Mouse (Mus musculus) heart, embryonic 12.5 days (tissue): ENCODE data around the gene Slc22a13. TPM values are rescaled to one million over a fixed set of nuclear protein-coding genes. Genes with fewer than 3 reads are reported as not detected.

Experiments used
- ATAC-seq: fragments of 200-750 bp; cut with Nextera tagmentation; 2 replicates; pipeline ENCODE4 v1.8.0; 2017; ENCODE audit warnings: moderate TSS enrichment, moderate library complexity; ENCODE audit not compliant: insufficient number of reproducible peaks, low FRiP score
- H3K27ac ChIP-seq: fragments of 300-500 bp; sonication (generic); 2 replicates; pipeline ENCODE4 v1.5.1; 2016; ENCODE audit warnings: mild to moderate bottlenecking, moderate library complexity; ENCODE audit not compliant: poor library complexity, severe bottlenecking
- H3K27me3 ChIP-seq: fragments of 300-500 bp; sonication (generic); replicated peaks from 2 replicates; pipeline ENCODE4 v1.6.1; 2016; ENCODE audit warnings: mild to moderate bottlenecking, moderate library complexity
- H3K36me3 ChIP-seq: fragments of 300-500 bp; sonication (generic); 2 replicates; pipeline ENCODE4 v1.6.1; 2016; ENCODE audit warnings: mild to moderate bottlenecking, moderate library complexity
- H3K4me1 ChIP-seq: fragments of 300-500 bp; sonication (generic); replicated peaks from 2 replicates; pipeline ENCODE4 v1.6.1; 2016; ENCODE audit warnings: mild to moderate bottlenecking
- H3K4me2 ChIP-seq: fragments of 300-500 bp; sonication (generic); 2 replicates; pipeline ENCODE4 v1.6.1; 2016; ENCODE audit warnings: mild to moderate bottlenecking, moderate library complexity
- H3K4me3 ChIP-seq: fragments of 300-500 bp; sonication (generic); 2 replicates; pipeline ENCODE4 v1.5.1; 2016; ENCODE audit warnings: mild to moderate bottlenecking
- H3K9ac ChIP-seq: fragments of 300-500 bp; sonication (generic); 2 replicates; pipeline ENCODE4 v1.6.1; 2016; ENCODE audit warnings: mild to moderate bottlenecking, moderate library complexity
- H3K9me3 ChIP-seq: fragments of 300-500 bp; sonication (generic); replicated peaks from 2 replicates; pipeline ENCODE4 v1.6.1; 2016; ENCODE audit warnings: mild to moderate bottlenecking, moderate library complexity
- WGBS: fragments of 180-500 bp; shearing (Covaris S2); methylation state at CpG from one replicate; pipeline ENCODE4 v1.1.7; 2016; 5-methylcytosine and 5-hydroxymethylcytosine counted together
- polyA plus RNA-seq: library from polyadenylated mRNA; unstranded; fragments of >200 nt; fragmentation: Nextera tagmentation; extraction: Ambion mirVana; gene quantifications from 2 replicates; pipeline ENCODE4 v1.2.1, GENCODE M21; 2016

Slc22a13 gene
- polyA plus RNA-seq = not detected in 2 replicates

DNA sequence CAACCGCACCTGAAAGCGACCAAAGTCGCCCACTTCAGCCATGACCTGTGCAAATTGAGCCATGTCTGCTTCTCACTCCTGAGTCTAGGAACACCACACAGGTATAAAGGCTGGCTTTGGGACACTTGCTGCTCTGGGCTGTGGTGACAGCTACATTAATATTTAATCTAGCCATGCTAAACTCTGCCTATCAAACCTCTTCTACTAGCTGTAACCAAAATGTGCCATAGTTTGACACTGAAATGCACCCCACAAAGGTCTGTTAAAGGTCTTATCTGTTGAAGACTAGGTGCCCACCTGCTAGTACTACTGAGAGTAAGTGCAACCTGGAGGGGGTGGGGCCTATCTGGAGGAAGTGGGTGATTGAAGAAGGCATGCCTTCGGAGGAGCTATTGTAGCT, at the start of gene Slc22a13:
Slc22a13 (minus strand) TSS at position 101 of the 400 bp plus-strand sequence.
- Histone ChIP-seq H3K9me3 (peaks cover 7% of the 10 kb centered on the region), H3K9ac (no peak within 1 kb of the TSS), H3K27me3 (no peaks in the 10 kb centered on the region), H3K36me3 (no peaks in the 10 kb centered on the region), H3K27ac (no peak within 1 kb of the TSS), H3K4me2 (no peak within 1 kb of the TSS), H3K4me3 (no peak within 1 kb of the TSS), H3K4me1 (no peaks in the 10 kb centered on the region)
- 87% methylated on average over 4 of the region's 4 CpGs for WGBS
- no peak for ATAC-seq

DNA sequence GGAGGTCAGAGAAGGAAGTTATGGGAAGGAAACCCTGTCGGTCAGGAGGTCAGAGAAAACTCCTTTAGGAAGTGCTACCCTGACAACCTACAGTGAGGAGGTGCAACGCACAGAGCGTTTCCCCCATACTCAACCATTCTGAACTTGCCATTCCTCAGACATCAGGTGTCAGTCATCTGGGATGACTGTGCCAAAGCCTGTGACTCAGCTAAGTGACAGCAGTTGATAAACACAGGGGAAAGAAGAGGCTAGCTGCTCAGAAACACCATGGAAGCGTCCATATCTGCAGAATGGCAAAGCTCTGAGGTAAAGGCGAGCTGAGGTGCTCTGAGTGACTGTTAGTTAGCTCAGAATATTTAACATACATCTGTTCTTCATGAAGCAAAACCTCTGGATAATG, 49.2 kb upstream of the Slc22a13 start:
- no peak for ATAC-seq
- no peak overlapping the region for H3K9ac ChIP-seq
- no peaks in the 10 kb centered on the region for H3K27me3 ChIP-seq
- H3K27ac ChIP-seq = no peak overlapping the region
- no peak overlapping the region for H3K4me3 ChIP-seq
- H3K4me2 ChIP-seq = no peak overlapping the region
- no peaks in the 10 kb centered on the region; the same call in 1 of the 2 replicates for H3K4me1 ChIP-seq
- 71% methylated on average over 5 of the region's 5 CpGs for WGBS
- H3K9me3 ChIP-seq = no peaks in the 10 kb centered on the region
- H3K36me3 ChIP-seq = peaks cover 72% of the 10 kb centered on the region

DNA sequence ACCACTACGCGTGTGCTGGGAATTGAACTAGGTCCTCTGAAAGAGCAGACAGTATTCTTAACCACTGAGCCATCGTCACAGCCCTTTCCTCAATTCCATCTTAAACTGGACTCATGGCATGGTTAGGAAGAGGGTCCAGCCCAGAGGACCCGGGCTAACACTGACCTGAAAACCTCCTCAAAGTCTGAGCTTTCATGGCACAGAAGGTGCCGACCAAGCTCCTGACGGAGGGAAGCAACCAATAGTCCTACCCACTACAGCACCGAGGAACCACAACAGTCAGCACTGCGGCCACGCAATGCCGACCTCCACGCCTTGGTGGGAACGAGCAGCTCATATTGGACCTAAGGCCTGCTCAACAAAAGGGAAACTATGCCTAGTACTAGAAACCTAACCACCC, 47.3 kb upstream of the Slc22a13 start:
- 92% methylated on average over 12 of the region's 12 CpGs for WGBS
- no peak for ATAC-seq
- no peak overlapping the region for H3K4me3 ChIP-seq

DNA sequence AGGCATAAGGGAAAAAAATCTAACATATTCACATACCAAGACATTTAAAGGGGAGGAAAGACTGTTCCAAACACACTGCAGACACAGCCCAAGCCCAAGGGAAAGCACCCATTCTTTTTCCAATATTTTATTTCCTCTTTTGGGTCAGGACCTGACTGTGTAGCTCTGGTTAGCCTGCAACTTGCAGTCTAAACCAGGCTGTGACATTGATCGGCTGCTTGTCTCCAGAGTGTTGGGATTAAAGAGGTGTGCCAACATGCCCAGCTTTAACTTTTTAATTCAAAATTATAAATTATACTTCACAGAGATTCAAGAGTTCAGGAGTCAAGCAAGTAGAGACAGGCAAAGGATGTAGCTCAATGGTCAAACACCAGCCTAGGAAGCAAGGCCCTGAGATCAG, 46.2 kb upstream of the Slc22a13 start:
- no peak overlapping the region for H3K4me2 ChIP-seq
- no peaks in the 10 kb centered on the region; the same call in 1 of the 2 replicates for H3K4me1 ChIP-seq
- H3K27me3 ChIP-seq = no peaks in the 10 kb centered on the region
- peaks cover 74% of the 10 kb centered on the region for H3K36me3 ChIP-seq
- ATAC-seq = no peak
- no peak overlapping the region for H3K27ac ChIP-seq
- H3K9ac ChIP-seq = no peak overlapping the region
- no peaks in the 10 kb centered on the region for H3K9me3 ChIP-seq
- H3K4me3 ChIP-seq = no peak overlapping the region
- 87% methylated on average over 1 of the region's 1 CpGs for WGBS

More for the DNA sequence above, 47.3 kb upstream of the Slc22a13 start:
- no peak overlapping the region for H3K4me2 ChIP-seq
- no peak overlapping the region for H3K9ac ChIP-seq
- no peaks in the 10 kb centered on the region; the same call in 1 of the 2 replicates for H3K4me1 ChIP-seq
- no peak overlapping the region for H3K27ac ChIP-seq
- no peaks in the 10 kb centered on the region for H3K27me3 ChIP-seq
- peaks cover 68% of the 10 kb centered on the region for H3K36me3 ChIP-seq
- no peaks in the 10 kb centered on the region for H3K9me3 ChIP-seq

DNA sequence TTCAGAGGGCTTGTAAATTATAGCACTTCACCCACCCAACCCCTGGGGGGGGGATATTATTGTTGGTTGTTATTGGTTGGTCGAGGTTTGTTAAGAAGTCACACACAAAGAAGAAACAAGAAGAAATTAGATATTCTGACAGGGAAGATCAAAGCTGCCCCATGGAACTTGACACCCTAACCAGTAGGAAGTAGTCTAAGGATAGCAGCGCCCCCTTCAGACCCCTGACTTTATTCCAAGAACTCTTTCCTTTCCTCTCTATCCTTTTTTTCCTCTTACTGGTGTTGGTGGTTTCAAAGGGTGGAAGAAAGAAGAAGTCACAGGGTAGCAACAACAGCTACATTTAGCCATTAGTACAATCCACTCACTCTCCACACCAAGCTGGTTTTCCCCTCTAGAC, 45.3 kb upstream of the Slc22a13 start:
- WGBS = 82% methylated on average over 2 of the region's 2 CpGs
- H3K4me2 ChIP-seq = no peak overlapping the region
- ATAC-seq = no peak
- H3K4me3 ChIP-seq = no peak overlapping the region
- H3K9ac ChIP-seq = no peak overlapping the region
- no peaks in the 10 kb centered on the region; the same call in 1 of the 2 replicates for H3K4me1 ChIP-seq
- H3K9me3 ChIP-seq = no peaks in the 10 kb centered on the region
- H3K27ac ChIP-seq = no peak overlapping the region
- peaks cover 68% of the 10 kb centered on the region for H3K36me3 ChIP-seq
- H3K27me3 ChIP-seq = no peaks in the 10 kb centered on the region

DNA sequence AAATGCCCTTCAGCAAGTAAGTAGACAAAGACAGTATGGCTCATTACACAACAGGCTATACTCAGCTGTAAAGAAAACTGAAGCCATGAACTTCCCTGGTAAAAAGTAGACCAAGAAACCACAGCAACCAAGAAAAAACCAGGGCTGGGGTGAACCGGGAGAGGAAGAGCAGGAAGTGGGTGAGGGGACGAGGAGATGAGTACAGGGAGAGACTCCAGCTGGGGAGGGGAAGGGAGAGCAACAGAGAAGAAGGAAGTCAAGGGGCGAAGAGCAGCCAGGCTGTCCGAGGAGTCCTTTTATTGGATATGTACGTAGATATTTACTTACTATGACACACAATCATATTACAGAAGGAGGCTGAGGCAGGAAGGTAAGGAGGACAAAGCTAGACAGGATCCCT, 39.1 kb upstream of the Slc22a13 start:
- no peak overlapping the region for H3K4me3 ChIP-seq
- no peak overlapping the region for H3K9ac ChIP-seq
- no peaks in the 10 kb centered on the region for H3K27me3 ChIP-seq
- H3K4me2 ChIP-seq = no peak overlapping the region
- H3K4me1 ChIP-seq = no peaks in the 10 kb centered on the region
- 73% methylated on average over 5 of the region's 5 CpGs for WGBS
- no peaks in the 10 kb centered on the region for H3K9me3 ChIP-seq
- no peak for ATAC-seq
- H3K36me3 ChIP-seq = peaks cover 49% of the 10 kb centered on the region
- H3K27ac ChIP-seq = no peak overlapping the region

DNA sequence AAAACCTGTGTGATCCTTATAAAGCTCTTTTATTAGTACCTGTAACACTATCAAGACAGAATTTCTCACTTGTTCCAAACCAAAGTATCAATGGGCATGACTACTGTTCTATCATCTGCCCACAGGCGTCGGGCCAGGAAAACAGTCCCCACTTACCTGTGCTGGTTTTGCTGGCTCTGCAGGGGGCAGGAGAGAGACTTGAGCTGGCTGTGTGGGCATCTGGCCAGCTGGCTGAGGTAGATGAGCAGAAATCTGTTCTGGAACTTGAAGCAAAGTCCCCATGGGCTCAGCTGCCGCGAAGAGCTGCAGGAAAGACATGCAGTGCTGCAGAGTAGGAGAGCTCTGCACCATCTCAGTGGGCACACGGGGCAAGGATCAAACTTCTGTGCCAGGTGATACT, 37.9 kb upstream of the Slc22a13 start:
- H3K4me3 ChIP-seq = no peak overlapping the region
- 89% methylated on average over 5 of the region's 5 CpGs for WGBS
- no peak for ATAC-seq
- no peak overlapping the region for H3K27ac ChIP-seq
- no peaks in the 10 kb centered on the region for H3K9me3 ChIP-seq
- no peaks in the 10 kb centered on the region for H3K4me1 ChIP-seq
- no peak overlapping the region for H3K4me2 ChIP-seq
- peaks cover 53% of the 10 kb centered on the region for H3K36me3 ChIP-seq
- no peak overlapping the region for H3K9ac ChIP-seq
- no peaks in the 10 kb centered on the region for H3K27me3 ChIP-seq

DNA sequence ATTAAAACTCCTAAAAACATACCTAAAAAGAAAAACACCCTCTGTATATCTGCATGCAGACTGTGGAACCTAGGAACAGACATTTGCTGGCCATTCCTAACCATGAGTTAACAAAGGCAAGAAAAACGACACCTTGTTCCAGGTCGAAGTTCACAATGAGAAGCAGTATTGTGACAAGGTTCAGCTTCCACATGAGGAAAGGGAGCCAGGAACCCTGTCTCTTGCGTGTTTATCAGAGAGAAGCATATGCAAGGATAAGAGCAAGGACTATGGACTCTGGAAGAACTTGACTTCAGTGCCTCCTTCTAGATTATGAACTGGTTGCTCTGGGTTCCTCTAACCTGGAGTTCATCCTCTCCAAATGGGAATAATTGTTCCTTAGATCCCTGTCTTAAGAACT, 35.1 kb upstream of the Slc22a13 start:
- 91% methylated on average over 3 of the region's 3 CpGs for WGBS
- Histone ChIP-seq H3K9me3 (no peaks in the 10 kb centered on the region), H3K9ac (no peak overlapping the region), H3K4me3 (no peak overlapping the region), H3K4me2 (no peak overlapping the region), H3K27ac (no peak overlapping the region), H3K27me3 (no peaks in the 10 kb centered on the region), H3K36me3 (peaks cover 60% of the 10 kb centered on the region), H3K4me1 (no peaks in the 10 kb centered on the region)
- ATAC-seq = no peak

DNA sequence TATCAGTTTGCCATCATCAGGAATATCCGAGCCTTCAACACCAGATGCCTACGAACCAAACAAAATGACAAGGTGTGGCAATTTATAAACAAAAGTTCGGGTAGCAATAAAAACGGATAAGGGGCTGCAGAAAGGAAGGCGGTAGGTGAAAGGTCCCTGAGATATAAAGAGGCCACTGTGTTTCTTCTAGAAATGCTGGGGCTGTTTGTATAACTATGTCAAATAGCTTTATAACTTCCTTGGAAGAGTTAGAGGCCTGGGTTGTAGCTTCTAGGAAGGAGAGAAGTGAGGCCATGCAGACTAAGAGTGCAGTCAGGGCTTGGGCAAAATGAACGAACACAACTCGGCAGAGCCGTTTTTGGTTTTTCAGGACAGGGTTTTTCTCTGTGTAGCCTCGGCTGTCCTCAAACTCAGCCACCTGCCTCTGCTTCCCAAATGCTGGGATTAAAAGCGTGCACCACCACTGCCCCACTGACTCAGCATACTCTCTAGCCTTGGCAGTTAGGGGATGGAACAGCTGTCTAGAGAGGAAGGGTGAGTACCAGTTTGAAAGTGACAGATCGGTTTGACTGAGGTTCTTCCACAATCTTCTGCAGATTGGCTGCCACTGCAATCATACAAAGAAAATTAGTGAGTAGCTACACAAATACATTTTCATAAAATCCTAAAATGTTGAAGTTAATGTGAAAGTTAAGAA, 32.4 kb upstream of the Slc22a13 start:
- H3K9me3 ChIP-seq = no peaks in the 10 kb centered on the region
- H3K9ac ChIP-seq = no peak overlapping the region
- peaks cover 56% of the 10 kb centered on the region for H3K36me3 ChIP-seq
- H3K4me2 ChIP-seq = no peak overlapping the region
- WGBS = 83% methylated on average over 11 of the region's 11 CpGs
- no peak overlapping the region for H3K4me3 ChIP-seq
- no peak overlapping the region for H3K27ac ChIP-seq
- H3K27me3 ChIP-seq = no peaks in the 10 kb centered on the region
- no peaks in the 10 kb centered on the region for H3K4me1 ChIP-seq
- no peak for ATAC-seq

DNA sequence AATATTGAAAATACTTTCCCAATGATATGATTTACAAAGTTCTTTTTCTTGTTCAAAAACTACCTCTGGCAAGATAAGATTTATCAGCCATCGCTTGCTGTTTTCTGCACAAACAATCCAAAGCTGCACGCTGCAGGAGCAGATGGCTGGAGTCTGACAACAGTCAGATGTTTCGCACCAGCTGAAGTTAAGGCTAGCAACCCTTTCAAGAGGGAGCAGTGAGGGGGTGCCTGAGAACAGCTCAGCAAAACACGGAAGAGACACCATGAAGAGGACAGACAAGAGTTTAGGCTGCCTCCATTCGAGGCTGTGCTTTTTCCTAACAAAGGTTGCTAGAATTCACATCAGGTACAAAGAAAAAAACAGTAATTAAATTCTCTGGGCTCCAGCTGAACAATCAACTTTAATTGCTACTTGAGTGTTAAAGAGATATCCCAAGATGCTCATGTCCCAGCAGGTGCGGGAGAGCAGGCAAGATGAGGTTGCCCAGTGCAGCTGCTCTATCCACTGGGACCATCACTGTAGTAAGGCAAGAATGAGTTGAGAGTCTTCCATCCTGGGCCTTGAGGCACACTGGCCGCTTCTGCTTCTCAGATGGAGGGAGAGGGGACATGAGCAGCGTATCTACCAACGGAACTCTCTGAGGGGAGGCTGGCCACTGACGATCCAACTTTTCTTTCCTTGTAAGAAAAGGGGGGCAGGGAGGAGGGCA, 31.5 kb upstream of the Slc22a13 start:
- H3K27me3 ChIP-seq = no peaks in the 10 kb centered on the region
- no peak for ATAC-seq
- no peaks in the 10 kb centered on the region for H3K4me1 ChIP-seq
- WGBS = 84% methylated on average over 10 of the region's 10 CpGs
- no peak overlapping the region for H3K4me3 ChIP-seq
- no peak overlapping the region for H3K27ac ChIP-seq
- no peak overlapping the region for H3K4me2 ChIP-seq
- H3K36me3 ChIP-seq = peaks cover 51% of the 10 kb centered on the region
- H3K9ac ChIP-seq = no peak overlapping the region
- no peaks in the 10 kb centered on the region for H3K9me3 ChIP-seq

DNA sequence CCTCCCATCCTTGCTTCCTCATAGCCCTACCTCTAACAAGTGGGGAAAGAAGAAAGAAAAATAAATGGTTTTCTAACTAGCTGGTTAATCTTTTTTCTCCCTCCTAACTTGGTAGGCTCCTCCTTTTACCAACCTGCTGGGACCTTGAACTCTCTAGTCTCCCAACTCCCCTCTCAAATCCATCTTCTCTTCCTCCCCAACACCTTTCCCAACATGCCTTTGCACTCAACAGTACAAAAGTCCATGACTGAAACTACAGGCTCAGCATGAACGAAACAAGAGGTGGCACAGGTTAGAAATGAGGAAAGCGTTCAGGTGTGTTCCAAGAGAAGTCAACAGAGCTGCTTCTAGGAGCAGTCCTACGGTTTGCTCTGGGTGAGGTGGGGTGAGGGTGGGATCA, 30.4 kb upstream of the Slc22a13 start:
- 91% methylated on average over 3 of the region's 3 CpGs for WGBS
- peaks cover 46% of the 10 kb centered on the region for H3K36me3 ChIP-seq
- no peaks in the 10 kb centered on the region for H3K9me3 ChIP-seq
- no peak overlapping the region for H3K9ac ChIP-seq
- no peak for ATAC-seq
- H3K4me1 ChIP-seq = no peaks in the 10 kb centered on the region
- no peak overlapping the region for H3K4me2 ChIP-seq
- H3K27ac ChIP-seq = no peak overlapping the region
- no peaks in the 10 kb centered on the region for H3K27me3 ChIP-seq
- H3K4me3 ChIP-seq = no peak overlapping the region
